Mouse (Mus musculus): Measurements from ENCODE around the gene Cnnm3.

Cnnm3 gene

GRCm38 (mm10) chr1:36501261-36501660 lies 10.4 kb upstream of the Cnnm3 start:
- peak; percentile 84 to 86 for DNase-seq

DNA sequence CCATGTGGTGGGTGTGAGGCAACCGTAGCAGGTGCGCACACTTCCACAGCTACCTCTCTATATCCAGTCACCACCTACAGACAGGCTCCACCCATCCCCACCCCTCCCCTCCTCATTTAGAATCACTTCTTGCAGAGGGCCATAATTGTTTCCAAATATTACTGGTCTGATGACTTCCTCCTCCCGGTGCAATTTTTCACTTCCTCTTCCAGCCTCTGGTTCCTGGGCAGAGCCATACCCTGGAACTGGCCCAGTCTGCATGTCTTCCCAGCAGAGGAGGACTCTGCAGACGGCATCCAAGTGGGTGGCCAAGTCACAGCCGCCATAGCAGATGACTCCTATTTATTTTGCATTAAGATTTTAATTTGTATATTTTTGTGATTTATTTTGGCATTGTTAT lies 3.4 kb upstream of the Cnnm3 start:
- no peak for DNase-seq

- peak; percentile 57 to 65 for DNase-seq
Observed at GRCm38 (mm10) chr1:36512089-36512965, 660 bp downstream of the Cnnm3 start.

- no peak for DNase-seq
Observed at GRCm38 (mm10) chr1:36512966-36513280, 1.3 kb downstream of the Cnnm3 start.

DNA sequence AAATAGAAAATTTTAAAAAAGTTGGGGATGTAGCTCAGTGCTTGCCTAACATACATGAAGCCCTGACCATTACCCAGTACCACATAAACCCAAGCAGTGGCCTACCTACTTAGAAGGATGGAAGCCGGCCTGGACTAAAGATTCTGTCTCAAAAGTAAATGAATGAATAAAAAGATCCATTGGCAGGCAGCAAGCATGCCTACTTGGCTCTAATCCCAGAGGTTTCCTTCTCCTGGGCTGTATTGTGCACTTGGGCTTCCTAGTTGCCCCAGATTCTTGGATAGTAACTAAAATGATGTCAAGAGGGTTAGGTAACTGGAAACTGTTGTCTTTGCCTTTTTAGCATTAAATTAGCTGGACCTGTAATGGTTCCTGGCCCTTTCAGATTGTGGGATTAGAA lies 1.6 kb downstream of the Cnnm3 start:
- no peak for DNase-seq

- no peak for DNase-seq
Observed at GRCm38 (mm10) chr1:36513718-36514117, 2.1 kb downstream of the Cnnm3 start.

GRCm38 (mm10) chr1:36518259-36518658 lies 6.6 kb downstream of the Cnnm3 start:
- no peak for DNase-seq

DNA sequence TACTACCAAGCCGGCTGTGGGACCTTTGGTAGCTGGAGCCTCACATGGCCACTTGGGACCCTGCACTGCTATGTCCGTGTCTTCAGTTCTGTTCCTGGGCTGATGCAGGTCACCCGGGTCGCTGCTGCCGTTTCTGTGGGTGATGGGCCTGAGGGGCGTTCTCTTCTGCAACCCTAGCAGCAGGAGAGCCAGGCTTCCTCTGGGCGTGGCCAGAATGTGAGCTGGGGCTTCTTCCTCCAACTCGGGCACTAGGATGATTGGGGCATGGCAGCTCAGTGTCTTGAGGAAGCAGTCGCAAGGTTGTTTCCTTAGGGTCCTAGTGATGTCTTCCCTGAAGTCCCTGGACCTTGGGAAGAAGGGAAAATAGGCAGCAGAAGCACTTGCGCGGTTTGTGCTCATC lies 8.0 kb downstream of the Cnnm3 start:
- no peak for DNase-seq

DNA sequence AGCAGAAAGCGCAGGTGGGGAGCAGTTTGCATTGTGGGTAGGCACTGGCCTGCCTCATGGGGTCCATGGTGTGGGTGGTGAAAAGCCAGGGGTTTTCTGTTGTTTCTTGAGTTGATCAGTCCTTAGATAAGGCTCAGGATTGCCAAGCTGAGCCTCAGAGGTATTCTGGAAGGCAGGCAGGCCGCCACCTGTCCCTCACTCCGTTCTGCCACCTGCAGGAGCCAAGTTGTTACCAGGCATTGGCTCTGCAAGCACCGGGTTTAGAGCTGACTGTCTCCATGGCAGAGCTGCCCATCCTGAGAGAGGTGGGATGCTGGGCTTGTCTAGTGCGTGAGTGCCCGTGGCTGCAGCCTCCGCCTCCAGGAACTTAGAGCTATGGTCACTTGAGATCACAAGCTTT lies 10.5 kb downstream of the Cnnm3 start:
- DNase-seq: no peak

GRCm38 (mm10) chr1:36523332-36524013 lies 11.8 kb downstream of the Cnnm3 start:
- DNase-seq: no peak

GRCm38 (mm10) chr1:36524058-36524457 lies 12.4 kb downstream of the Cnnm3 start:
- DNase-seq: no peak

- DNase-seq: no peak
Observed at GRCm38 (mm10) chr1:36525774-36526173, 14.1 kb downstream of the Cnnm3 start.

GRCm38 (mm10) chr1:36526903-36527302 lies 15.2 kb downstream of the Cnnm3 start:
- DNase-seq: no peak

GRCm38 (mm10) chr1:36528351-36528750 lies 16.7 kb downstream of the Cnnm3 start:
- no peak for DNase-seq

GRCm38 (mm10) chr1:36529274-36529673 lies 17.6 kb downstream of the Cnnm3 start:
- DNase-seq: no peak

DNA sequence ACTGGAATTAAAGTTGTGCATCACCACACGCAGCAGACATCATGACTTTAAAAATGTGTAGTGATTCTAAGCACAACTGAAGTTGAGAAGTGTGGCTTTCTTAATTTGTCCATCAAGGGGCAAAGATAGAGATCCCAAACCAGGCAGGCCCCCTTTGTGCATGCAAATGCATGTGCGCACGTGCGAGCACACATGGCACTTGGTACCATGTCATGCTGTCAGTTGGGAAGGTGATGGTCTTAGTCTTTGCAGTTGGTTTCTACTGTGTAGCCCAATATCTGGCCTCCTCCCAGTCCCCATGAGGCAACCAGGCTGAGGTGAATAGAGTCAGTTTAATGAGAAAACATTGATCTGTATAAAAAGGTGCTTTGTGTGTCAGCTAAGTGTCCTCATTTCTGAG lies 18.2 kb downstream of the Cnnm3 start:
- no peak for DNase-seq

GRCm38 (mm10) chr1:36530485-36530884 lies 18.8 kb downstream of the Cnnm3 start:
- DNase-seq: no peak

DNA sequence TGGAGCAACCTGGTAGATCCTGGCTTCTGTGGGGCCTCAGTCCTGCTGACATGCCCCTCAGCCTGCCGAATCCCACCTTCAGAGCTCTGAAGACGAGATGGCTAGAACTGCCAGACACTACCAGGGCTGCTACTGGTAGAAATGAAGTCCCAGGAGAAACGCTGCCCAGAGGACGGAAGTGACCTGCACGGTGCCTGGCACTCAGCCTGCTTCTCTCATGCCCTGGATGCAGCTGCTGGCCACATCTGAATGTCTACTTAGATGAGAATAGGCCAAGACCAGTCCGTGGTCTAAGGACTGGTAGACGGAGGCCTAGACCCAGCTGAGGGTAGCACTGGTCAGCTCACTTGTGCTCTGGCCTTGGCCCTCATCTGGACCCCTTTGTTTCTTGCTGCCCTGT lies 19.3 kb downstream of the Cnnm3 start:
- no peak for DNase-seq

- no peak for DNase-seq
Observed at GRCm38 (mm10) chr1:36531461-36531860, 19.8 kb downstream of the Cnnm3 start.

GRCm38 (mm10) chr1:36533546-36533945 lies 21.9 kb downstream of the Cnnm3 start:
- DNase-seq: no peak

- DNase-seq: no peak
Observed at GRCm38 (mm10) chr1:36534595-36535058, 23.0 kb downstream of the Cnnm3 start.

- DNase-seq: no peak
Observed at GRCm38 (mm10) chr1:36535477-36536396, 24.1 kb downstream of the Cnnm3 start.

DNA sequence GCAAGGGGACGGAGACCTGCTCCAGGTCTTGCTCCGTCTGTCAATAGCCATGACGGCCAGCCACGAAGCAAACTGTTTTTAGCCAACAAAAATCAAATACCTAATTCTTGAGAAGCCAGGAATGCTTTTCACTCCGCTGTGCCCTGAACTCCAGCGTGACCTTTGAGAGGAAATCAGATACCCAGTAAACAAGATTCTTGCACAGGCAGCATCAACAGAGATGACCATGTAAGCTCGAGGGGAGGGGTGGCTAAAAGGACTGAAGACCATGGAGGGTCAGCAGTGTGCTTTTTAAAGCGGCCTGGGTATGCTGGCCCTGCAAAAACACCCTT lies 24.7 kb downstream of the Cnnm3 start:
- no peak for DNase-seq

All from B cell, adult 2 months (primary cell).